Mouse (Mus musculus) thymus, postnatal 4 days (tissue): ENCODE results near the gene Rpl13.
A peak's percentile ranks its signal among the peaks of the same experiment; 100 is the strongest.

Source experiments
- DNase-seq: peaks from one replicate; pipeline ENCODE4 v3.0.0; 2021

Gene Rpl13

DNA sequence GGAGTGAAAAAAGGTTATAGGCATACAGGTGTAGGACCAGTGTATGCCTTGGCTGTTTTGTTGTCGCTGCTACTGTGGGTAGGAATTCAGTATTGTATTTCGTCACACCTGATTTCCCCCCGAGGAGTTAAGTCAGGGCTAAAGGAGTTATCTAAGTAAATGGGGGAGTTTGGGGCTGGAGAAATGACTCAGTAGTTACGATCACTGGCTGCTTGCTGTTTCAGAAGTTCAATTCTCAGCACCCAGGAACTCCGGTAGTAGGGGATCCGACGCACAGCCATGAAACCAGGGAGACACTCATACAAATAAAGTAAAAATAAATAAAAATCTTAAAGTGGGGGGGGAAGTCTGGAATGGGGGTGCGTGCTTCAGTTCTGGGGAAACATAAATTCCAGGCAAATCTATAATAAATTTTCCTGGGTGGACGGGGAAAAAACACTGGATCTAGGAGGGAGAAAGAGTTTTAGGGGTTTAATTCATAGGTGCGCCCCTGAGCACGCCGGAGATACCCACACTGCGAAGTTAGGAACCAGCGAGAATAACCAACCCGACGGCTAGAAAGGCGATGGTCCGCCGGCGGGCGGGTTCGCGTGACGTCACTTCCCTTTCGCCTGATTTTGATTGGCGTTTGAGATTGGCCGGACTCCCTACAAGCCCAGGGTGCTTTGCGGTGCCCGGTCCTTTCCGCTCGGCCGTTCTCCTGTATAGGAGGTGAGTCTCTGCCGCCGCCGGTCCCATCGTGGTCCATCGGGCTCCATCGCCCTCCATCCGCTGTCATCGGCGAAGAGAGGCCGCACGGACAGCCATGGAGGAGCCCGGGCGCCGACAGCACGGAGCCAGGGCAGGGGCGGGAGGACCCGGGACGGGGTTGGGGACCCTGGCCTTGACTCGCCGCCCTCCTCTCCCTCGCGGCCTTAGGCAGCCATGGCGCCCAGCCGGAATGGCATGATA, at the start of gene Rpl13:
Gene Rpl13, plus strand, starts transcription at position 616 of the 951 bp plus-strand sequence.
- peak; percentile 95 for DNase-seq

DNA sequence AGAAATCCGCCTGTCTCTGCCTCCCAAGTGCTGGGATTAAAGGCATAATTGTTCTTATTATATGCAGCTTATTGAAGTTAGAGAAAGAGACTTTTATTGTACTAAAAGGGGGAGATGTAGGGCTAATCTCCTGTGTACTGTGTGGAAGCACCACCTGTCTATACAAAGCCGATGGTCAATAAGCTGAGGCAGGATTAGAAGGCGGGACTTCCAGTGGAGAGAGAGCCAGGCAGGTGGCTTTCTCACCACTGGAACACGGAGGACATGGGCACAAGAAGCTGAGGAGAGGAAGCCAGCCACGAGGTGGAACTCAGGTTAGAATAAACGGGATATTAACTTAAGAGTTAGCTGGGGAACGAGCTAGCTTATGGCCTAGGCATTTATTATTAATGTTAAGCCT, 39.4 kb upstream of the Rpl13 start, which contains the start of gene Spg7:
Gene Spg7, plus strand, starts transcription at position 222 of the 400 bp plus-strand sequence.
- DNase-seq: no peak

- DNase-seq: no peak
Observed at GRCm38 (mm10) chr8:123064072-123064471, 38.1 kb upstream of the Rpl13 start.

GRCm38 (mm10) chr8:123064809-123065213, 37.3 kb upstream of the Rpl13 start:
- peak; percentile 50 for DNase-seq

- peak; percentile 97 for DNase-seq
Observed at GRCm38 (mm10) chr8:123065214-123066100, 36.7 kb upstream of the Rpl13 start.

- DNase-seq: no peak
Observed at GRCm38 (mm10) chr8:123066101-123066683, 36.0 kb upstream of the Rpl13 start.

DNA sequence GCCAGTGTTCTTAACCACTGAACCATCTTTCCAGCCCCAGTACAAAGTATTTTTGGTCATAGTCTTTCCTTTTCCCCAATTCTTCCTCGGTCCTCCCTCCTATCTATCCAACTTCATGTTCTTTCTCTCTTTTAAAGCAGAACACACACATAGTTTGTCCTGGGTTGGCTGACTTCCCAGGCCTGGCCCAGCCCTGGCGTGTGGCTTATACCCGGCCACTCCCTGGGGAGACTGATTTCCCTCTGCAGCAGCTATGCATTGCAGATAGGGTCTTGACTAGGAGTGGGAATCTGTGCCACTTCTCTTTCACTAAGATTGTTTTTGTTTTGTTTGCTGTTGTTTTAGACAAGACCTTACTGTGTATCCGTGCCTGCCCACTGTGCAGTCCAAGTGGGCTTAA, 31.0 kb upstream of the Rpl13 start:
- no peak for DNase-seq

DNA sequence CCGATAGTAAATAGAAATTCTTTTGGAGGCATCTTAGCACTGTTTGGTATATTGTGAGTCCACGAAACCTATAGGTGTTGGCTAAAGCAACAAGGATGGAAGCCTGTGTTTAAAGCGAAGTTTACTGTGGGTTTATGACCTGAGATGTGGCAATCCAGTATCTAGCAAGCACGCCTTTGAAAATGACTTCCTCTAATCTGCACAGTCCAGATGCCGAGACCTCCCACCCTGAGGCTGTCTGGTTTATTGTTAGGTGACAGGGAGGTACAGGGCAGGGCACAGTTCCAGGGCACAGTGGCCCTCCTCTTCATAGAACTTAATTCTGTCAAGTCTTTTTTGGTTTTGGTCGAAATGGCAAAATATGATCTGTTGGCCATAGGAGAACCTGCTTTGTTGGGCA, 24.9 kb upstream of the Rpl13 start:
- DNase-seq: no peak

DNA sequence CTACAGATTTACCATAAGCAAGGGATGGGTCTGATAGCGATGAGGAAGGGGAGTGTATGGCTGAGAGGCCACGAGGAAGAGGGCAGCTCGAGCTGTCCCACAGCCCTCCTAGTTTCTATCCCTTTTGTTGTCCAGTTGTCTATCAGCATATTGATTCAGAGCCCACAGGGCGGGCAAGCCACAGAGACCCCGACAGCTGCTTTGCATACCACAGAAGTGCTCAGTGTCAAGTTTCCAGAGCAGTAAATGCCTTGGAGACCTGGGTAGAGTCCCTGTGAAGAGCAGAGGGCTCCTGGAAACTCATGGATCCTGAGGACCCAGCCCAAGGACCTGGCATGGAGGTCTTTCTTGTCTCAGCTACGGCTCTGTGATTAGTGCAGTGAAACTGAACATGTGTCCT, 19.2 kb upstream of the Rpl13 start:
- no peak for DNase-seq

- no peak for DNase-seq
Observed at GRCm38 (mm10) chr8:123083610-123084009, 18.5 kb upstream of the Rpl13 start.

GRCm38 (mm10) chr8:123087289-123087688, 14.9 kb upstream of the Rpl13 start:
- no peak for DNase-seq

- no peak for DNase-seq
Observed at GRCm38 (mm10) chr8:123097216-123097615, 4.9 kb upstream of the Rpl13 start.

GRCm38 (mm10) chr8:123097786-123098584, 4.2 kb upstream of the Rpl13 start:
- DNase-seq: peak; percentile 67

- no peak for DNase-seq
Observed at GRCm38 (mm10) chr8:123100288-123100687, 1.9 kb upstream of the Rpl13 start.

GRCm38 (mm10) chr8:123101244-123101643, 906 bp upstream of the Rpl13 start:
- no peak for DNase-seq

- DNase-seq: peak; percentile 23
Observed at GRCm38 (mm10) chr8:123102855-123103254, 705 bp downstream of the Rpl13 start.

GRCm38 (mm10) chr8:123103285-123103684, 1.1 kb downstream of the Rpl13 start:
- DNase-seq: no peak

DNA sequence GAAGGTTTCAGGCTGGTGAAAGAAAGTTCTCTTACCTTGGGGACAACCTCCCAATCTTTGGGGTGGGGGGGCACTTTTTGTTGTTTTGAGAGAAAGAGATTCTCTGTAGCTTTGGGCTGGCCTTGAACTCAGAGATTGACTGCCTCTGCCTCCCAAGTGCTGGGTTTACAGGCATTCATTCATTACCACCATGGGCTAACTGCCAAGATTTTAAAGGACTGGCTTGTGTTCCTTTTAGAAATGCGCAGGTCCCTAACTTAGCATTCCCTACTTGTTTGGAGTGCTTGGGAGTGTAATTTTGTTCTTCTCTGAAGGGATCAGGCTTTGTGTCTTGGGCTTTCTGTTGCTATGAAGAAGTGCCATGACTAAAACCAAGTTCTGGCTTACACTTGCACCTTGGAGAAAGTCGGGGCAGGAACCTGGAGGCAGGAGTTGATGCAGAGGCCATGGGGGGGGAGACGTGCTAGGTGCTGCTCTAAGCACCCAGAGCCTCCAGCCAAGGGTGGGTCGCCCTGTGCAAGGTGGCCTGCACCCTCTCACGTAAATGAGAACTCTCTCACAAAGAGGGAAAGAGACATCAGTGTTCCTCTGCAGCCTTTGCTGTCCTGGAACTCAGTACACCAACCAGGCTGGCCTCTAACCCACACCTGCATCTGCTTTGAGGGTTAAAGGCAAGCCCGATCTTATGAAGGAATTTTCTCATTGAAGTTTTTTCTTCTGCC, 2.1 kb downstream of the Rpl13 start:
- no peak for DNase-seq

- no peak for DNase-seq
Observed at GRCm38 (mm10) chr8:123105553-123106326, 3.6 kb downstream of the Rpl13 start.

- DNase-seq: peak; percentile 49
Observed at GRCm38 (mm10) chr8:123106531-123106930, 4.4 kb downstream of the Rpl13 start.

GRCm38 (mm10) chr8:123108010-123108409, 5.9 kb downstream of the Rpl13 start:
- DNase-seq: no peak
